Mouse (Mus musculus) neural tube, embryonic 14.5 days (tissue): ENCODE data around the gene Fut7. TPM values are rescaled to one million over a fixed set of nuclear protein-coding genes. Genes with fewer than 3 reads are reported as not detected.
"Not testable (repeated sequence)": the region's sequence is repeated elsewhere in the genome, so short reads cannot be mapped to it uniquely, and the experiment has no call there.

Experiments
- ATAC-seq: fragments of 200-750 bp; cut with Nextera tagmentation; 2 replicates; pipeline ENCODE4 v1.8.0; 2017; ENCODE audit warnings: low read depth, mild to moderate bottlenecking, moderate TSS enrichment, moderate library complexity
- H3K27ac ChIP-seq: fragments of 300-500 bp; sonication (generic); 2 replicates; pipeline ENCODE4 v1.5.1; 2014; ENCODE audit warnings: low read depth, mild to moderate bottlenecking, control low read depth, low read length, moderate library complexity, mixed read lengths
- H3K27me3 ChIP-seq: fragments of 300-500 bp; sonication (generic); 2 replicates; pipeline ENCODE4 v1.6.1; 2014; ENCODE audit warnings: low read length; ENCODE audit not compliant: control insufficient read depth, insufficient read depth
- H3K36me3 ChIP-seq: fragments of 300-500 bp; sonication (generic); 2 replicates; pipeline ENCODE4 v1.6.1; 2014; ENCODE audit warnings: low read length, mixed read lengths; ENCODE audit not compliant: control insufficient read depth, insufficient read depth
- H3K4me1 ChIP-seq: fragments of 300-500 bp; sonication (generic); 2 replicates; pipeline ENCODE4 v1.6.1; 2014; ENCODE audit warnings: low read length; ENCODE audit not compliant: control insufficient read depth, insufficient read depth
- H3K4me2 ChIP-seq: fragments of 300-500 bp; sonication (generic); 2 replicates; pipeline ENCODE4 v1.6.1; 2014; ENCODE audit warnings: mild to moderate bottlenecking, low read depth, low read length, control low read depth
- H3K4me3 ChIP-seq: fragments of 300-500 bp; sonication (generic); 2 replicates; pipeline ENCODE4 v1.5.1; 2014; ENCODE audit warnings: low read depth, low read length, control low read depth, mixed read lengths
- H3K9ac ChIP-seq: fragments of 300-500 bp; sonication (generic); replicated peaks from 2 replicates; pipeline ENCODE4 v1.6.1; 2014; ENCODE audit warnings: low read depth, mild to moderate bottlenecking, control low read depth, low read length, mixed read lengths
- H3K9me3 ChIP-seq: fragments of 300-500 bp; sonication (generic); 2 replicates; pipeline ENCODE4 v1.6.1; 2016; ENCODE audit warnings: low read length; ENCODE audit not compliant: control insufficient read depth
- WGBS: fragments of 180-500 bp; shearing (Covaris S2); extraction: QIAGEN DNeasy Blood & Tissue Kit; methylation state at CpG from one replicate; pipeline ENCODE4 v1.1.7; 2014; 5-methylcytosine and 5-hydroxymethylcytosine counted together
- polyA plus RNA-seq: library from polyadenylated mRNA; unstranded; fragments of >200 nt; fragmentation: Nextera tagmentation; extraction: Ambion mirVana; gene quantifications from 2 replicates; pipeline ENCODE4 v1.2.1, GENCODE M21; 2014

The Fut7 gene
- polyA plus RNA-seq, 1 experiment from 2014 or later, result 0.23 TPM

- H3K9ac ChIP-seq, ATAC-seq, H3K36me3 ChIP-seq, H3K27ac ChIP-seq, H3K4me1 ChIP-seq, H3K4me3 ChIP-seq, H3K27me3 ChIP-seq, H3K4me2 ChIP-seq, H3K9me3 ChIP-seq: not testable (repeated sequence)
These were observed 9.6 kb upstream of the Fut7 start for GRCm38 (mm10) chr2:25413436-25413835.

DNA sequence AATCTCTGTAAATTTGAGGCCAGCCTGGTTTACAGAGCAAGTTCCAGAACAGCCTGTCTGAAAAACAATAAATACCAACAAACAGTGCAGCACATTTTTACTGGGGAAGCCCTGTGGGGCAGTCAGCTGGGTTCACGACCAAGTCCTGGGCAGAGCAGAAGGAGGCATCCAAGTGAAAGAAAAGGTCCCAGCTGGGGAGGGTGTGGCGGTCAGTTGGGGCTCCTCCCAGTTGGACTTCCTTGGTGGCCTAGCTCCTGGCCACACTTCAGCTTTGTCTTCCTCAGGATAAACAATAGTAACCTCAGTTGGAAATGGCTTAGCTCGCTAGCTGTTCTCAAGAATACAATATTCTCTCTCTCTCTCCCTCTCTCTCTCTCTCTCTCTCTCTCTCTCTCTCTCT, 5.6 kb upstream of the Fut7 start:
- H3K4me3 ChIP-seq, result no peak overlapping the region
- no peaks in the 10 kb centered on the region for H3K27me3 ChIP-seq
- no peaks in the 10 kb centered on the region for H3K9me3 ChIP-seq
- no peak overlapping the region for H3K4me2 ChIP-seq
- 19% methylated on average over 3 of the region's 3 CpGs for WGBS
- no peak for ATAC-seq
- no peak overlapping the region for H3K27ac ChIP-seq
- H3K36me3 ChIP-seq, result no peaks in the 10 kb centered on the region
- no peaks in the 10 kb centered on the region for H3K4me1 ChIP-seq
- H3K9ac ChIP-seq, result no peak overlapping the region

DNA sequence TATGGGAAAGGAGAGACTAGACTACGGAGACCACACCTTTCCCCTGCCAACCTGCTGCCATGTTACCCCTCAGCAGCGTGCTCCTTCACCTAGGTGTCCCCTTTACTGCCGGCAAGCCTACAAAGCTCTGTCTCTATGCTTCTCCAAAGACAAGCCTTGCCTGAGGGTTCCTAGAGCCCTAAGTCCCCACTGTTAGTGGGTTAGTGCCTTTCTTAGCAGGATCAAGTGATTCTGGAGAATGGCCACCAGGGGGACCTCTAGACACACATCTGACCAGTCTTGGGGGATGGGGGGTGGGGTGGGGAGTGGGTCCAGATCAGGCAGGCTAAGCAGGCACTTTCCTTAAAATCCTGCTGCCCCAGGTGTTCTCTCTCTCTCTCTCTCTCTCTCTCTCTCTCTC, 1.2 kb upstream of the Fut7 start:
- Histone ChIP-seq H3K4me1 (no peaks in the 10 kb centered on the region), H3K36me3 (no peaks in the 10 kb centered on the region), H3K27ac (no peak overlapping the region), H3K4me2 (no peak overlapping the region), H3K9me3 (no peaks in the 10 kb centered on the region), H3K9ac (no peak overlapping the region), H3K4me3 (no peak overlapping the region), H3K27me3 (no peaks in the 10 kb centered on the region)
- peak; percentile 63; the same call in 1 of the 2 replicates for ATAC-seq
- 23% methylated on average over 3 of the region's 3 CpGs for WGBS

GRCm38 (mm10) chr2:25423626-25424025, 559 bp downstream of the Fut7 start:
- Histone ChIP-seq H3K4me1 (no peaks in the 10 kb centered on the region), H3K9ac (no peak overlapping the region), H3K36me3 (no peaks in the 10 kb centered on the region), H3K27ac (no peak overlapping the region), H3K4me3 (no peak overlapping the region), H3K4me2 (no peak overlapping the region), H3K9me3 (no peaks in the 10 kb centered on the region), H3K27me3 (no peaks in the 10 kb centered on the region)
- ATAC-seq, result no peak
- 89% methylated on average over 1 of the region's 1 CpGs for WGBS

- Histone ChIP-seq H3K4me2 (no peak overlapping the region), H3K9me3 (no peaks in the 10 kb centered on the region), H3K4me3 (no peak overlapping the region), H3K36me3 (no peaks in the 10 kb centered on the region), H3K27me3 (no peaks in the 10 kb centered on the region), H3K4me1 (peaks cover 15% of the 10 kb centered on the region), H3K9ac (no peak overlapping the region), H3K27ac (no peak overlapping the region)
- 46% methylated on average over 27 of the region's 27 CpGs for WGBS
- no peak for ATAC-seq
These were observed 2.4 kb downstream of the Fut7 start for GRCm38 (mm10) chr2:25425481-25425880.

GRCm38 (mm10) chr2:25426721-25427191, 3.7 kb downstream of the Fut7 start:
- Histone ChIP-seq H3K4me3 (no peak overlapping the region), H3K36me3 (no peaks in the 10 kb centered on the region), H3K9me3 (no peaks in the 10 kb centered on the region), H3K4me1 (peaks cover 20% of the 10 kb centered on the region), H3K4me2 (no peak overlapping the region), H3K27ac (no peak overlapping the region), H3K9ac (no peak overlapping the region), H3K27me3 (no peaks in the 10 kb centered on the region)
- peak; percentile 23; the same call in 1 of the 2 replicates for ATAC-seq
- 32% methylated on average over 5 of the region's 5 CpGs for WGBS

- Histone ChIP-seq H3K36me3 (no peaks in the 10 kb centered on the region), H3K9ac (no peak overlapping the region), H3K9me3 (no peaks in the 10 kb centered on the region), H3K4me2 (no peak overlapping the region), H3K27ac (no peak overlapping the region), H3K27me3 (no peaks in the 10 kb centered on the region), H3K4me3 (no peak overlapping the region), H3K4me1 (peaks cover 20% of the 10 kb centered on the region)
- WGBS, result 90% methylated on average over 5 of the region's 5 CpGs
- no peak for ATAC-seq
These were observed 4.2 kb downstream of the Fut7 start for GRCm38 (mm10) chr2:25427256-25427655.

DNA sequence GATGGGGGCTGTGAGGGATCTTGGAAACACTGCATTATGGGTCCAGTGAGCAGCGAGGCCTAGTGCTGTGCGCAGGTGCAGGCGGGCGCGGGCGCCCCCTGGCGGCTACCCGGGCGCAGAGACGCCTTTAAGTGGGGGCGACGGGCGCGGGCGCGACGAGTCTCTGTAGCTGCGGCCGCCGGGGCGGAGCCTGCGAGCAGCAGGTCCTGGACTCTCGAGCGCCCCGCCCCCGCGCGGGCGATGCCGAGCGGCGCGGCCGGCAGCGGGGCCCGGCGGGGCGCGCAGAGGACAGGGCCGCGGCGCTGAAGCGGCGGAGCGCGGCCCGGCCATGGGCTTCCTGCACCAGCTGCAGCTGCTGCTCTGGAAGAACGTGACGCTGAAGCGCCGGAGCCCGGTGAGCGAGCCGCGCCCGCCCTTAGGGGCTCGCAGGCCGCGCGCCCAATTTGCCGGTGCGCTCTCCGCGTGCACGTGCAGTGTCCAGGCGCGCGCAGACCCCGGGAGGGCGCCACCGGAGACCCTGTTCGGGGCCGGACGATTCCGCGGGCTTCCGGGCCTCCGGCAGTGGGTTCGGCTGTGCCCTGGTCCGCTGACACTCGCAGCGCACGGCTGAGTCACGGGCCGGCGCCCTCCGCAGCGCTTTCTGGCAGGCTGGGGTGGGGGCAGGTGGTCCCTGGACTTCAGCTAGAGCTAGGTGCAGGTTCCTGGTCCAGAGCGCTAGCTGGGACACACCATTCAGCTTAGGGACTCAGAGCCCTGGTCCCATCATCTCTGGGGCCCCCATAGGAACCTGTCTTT, 5.6 kb downstream of the Fut7 start, which contains the start of gene Abca2:
TSS of gene Abca2 (plus strand) at position 262 of the 795 bp plus-strand sequence.
- H3K27me3 ChIP-seq, result no peaks in the 10 kb centered on the region

GRCm38 (mm10) chr2:25429435-25430180, 6.5 kb downstream of the Fut7 start:
- H3K27ac ChIP-seq, result no peak overlapping the region
- peaks cover 2% of the 10 kb centered on the region; the same call in 1 of the 2 replicates for H3K36me3 ChIP-seq
- no peak for ATAC-seq
- WGBS, result 73% methylated on average over 5 of the region's 5 CpGs
- peak overlapping the region; percentile 82 for H3K4me3 ChIP-seq
- peaks cover 20% of the 10 kb centered on the region for H3K4me1 ChIP-seq
- H3K9ac ChIP-seq, result peak overlapping the region; percentile 87
- no peaks in the 10 kb centered on the region for H3K9me3 ChIP-seq
- peak overlapping the region; percentile 73 for H3K4me2 ChIP-seq
- H3K27me3 ChIP-seq, result no peaks in the 10 kb centered on the region

More for the DNA sequence above, 5.6 kb downstream of the Fut7 start, which contains the start of gene Abca2:
- Histone ChIP-seq H3K36me3 (no peaks in the 10 kb centered on the region), H3K9ac (peak within 1 kb of the TSS; percentile 87), H3K4me2 (peak within 1 kb of the TSS; percentile 73), H3K27ac (peak within 1 kb of the TSS; percentile 90), H3K4me3 (peak within 1 kb of the TSS; percentile 82), H3K4me1 (peaks cover 20% of the 10 kb centered on the region), H3K9me3 (no peaks in the 10 kb centered on the region)
- ATAC-seq, result peak; percentile 92
- WGBS, result under 1% methylated on average over 81 of the region's 89 CpGs
